Mouse (Mus musculus): ENCODE measurements around the gene Astn2.
"Not testable (repeated sequence)": the region's sequence is repeated elsewhere in the genome, so short reads cannot be mapped to it uniquely, and the experiment has no call there.

Gene Astn2

GRCm38 (mm10) chr4:65743160-65743691 lies 661.2 kb downstream of the Astn2 start:
- no peak for DNase-seq

- no peak for DNase-seq
Measured at GRCm38 (mm10) chr4:65724414-65724813, 680.0 kb downstream of the Astn2 start.

GRCm38 (mm10) chr4:65719610-65720009 lies 684.8 kb downstream of the Astn2 start:
- DNase-seq, result no peak

- no peak for DNase-seq
Measured at GRCm38 (mm10) chr4:65717899-65718298, 686.5 kb downstream of the Astn2 start.

GRCm38 (mm10) chr4:65716086-65716485 lies 688.3 kb downstream of the Astn2 start:
- DNase-seq, result no peak

GRCm38 (mm10) chr4:65711678-65712077 lies 692.7 kb downstream of the Astn2 start:
- DNase-seq, result no peak

- no peak for DNase-seq
Measured at GRCm38 (mm10) chr4:65710623-65711022, 693.8 kb downstream of the Astn2 start.

- DNase-seq, result no peak
Measured at GRCm38 (mm10) chr4:65701848-65702247, 702.6 kb downstream of the Astn2 start.

- no peak for DNase-seq
Measured at GRCm38 (mm10) chr4:65699743-65700361, 704.6 kb downstream of the Astn2 start.

- no peak for DNase-seq
Measured at GRCm38 (mm10) chr4:65695241-65695640, 709.2 kb downstream of the Astn2 start.

- no peak for DNase-seq
Measured at GRCm38 (mm10) chr4:65694011-65694410, 710.4 kb downstream of the Astn2 start.

GRCm38 (mm10) chr4:65687006-65687723 lies 717.2 kb downstream of the Astn2 start:
- no peak for DNase-seq

- DNase-seq, result no peak
Measured at GRCm38 (mm10) chr4:65686258-65687005, 718.0 kb downstream of the Astn2 start.

- DNase-seq, result no peak
Measured at GRCm38 (mm10) chr4:65684401-65684800, 720.0 kb downstream of the Astn2 start.

GRCm38 (mm10) chr4:65679786-65680185 lies 724.6 kb downstream of the Astn2 start:
- DNase-seq, result not testable (repeated sequence)

- DNase-seq, result no peak
Measured at GRCm38 (mm10) chr4:65678929-65679328, 725.5 kb downstream of the Astn2 start.

GRCm38 (mm10) chr4:65678495-65678894 lies 725.9 kb downstream of the Astn2 start:
- no peak for DNase-seq

- no peak for DNase-seq
Measured at GRCm38 (mm10) chr4:65674267-65674978, 730.0 kb downstream of the Astn2 start.

- no peak for DNase-seq
Measured at GRCm38 (mm10) chr4:65673418-65673933, 730.9 kb downstream of the Astn2 start.

GRCm38 (mm10) chr4:65672294-65672693 lies 732.1 kb downstream of the Astn2 start:
- DNase-seq, result peak; percentile 19

GRCm38 (mm10) chr4:65671585-65672184 lies 732.7 kb downstream of the Astn2 start:
- DNase-seq, result no peak

GRCm38 (mm10) chr4:65667030-65667610 lies 737.3 kb downstream of the Astn2 start:
- no peak for DNase-seq

Data from lung, postnatal 36 days (tissue).